Mouse (Mus musculus): ENCODE measurements at regions not wholly inside any gene's neighbourhood (a gene's known extent, or its start where the extent isn't known, plus 50 kb on each side); places are given as distances from the start of the nearest gene placed in this dataset.
"Not testable (repeated sequence)": the region's sequence is repeated elsewhere in the genome, so short reads cannot be mapped to it uniquely, and the experiment has no call there.

GRCm38 (mm10) chr1:152229709-152230108 is 139.8 kb upstream of the 1700025G04Rik start:
- Histone ChIP-seq H3K4me3 (ENCODE audit: low read length) (no peak overlapping the region), H3K9ac (ENCODE audit: low read depth, low read length) (no peak overlapping the region), H3K27ac (ENCODE audit: low read depth, low read length) (no peak overlapping the region), H3K4me1 (ENCODE audit: control insufficient read depth, insufficient read depth, low read depth, low read length) (no peaks in the 10 kb centered on the region), H3K4me2 (ENCODE audit: low read length) (no peak overlapping the region), H3K27me3 (replicated peaks; ENCODE audit: control insufficient read depth, insufficient read depth, low read length) (no peaks in the 10 kb centered on the region), H3K36me3 (ENCODE audit: control insufficient read depth, insufficient read depth, low read length) (no peaks in the 10 kb centered on the region), H3K9me3 (ENCODE audit: control insufficient read depth, low read length) (no peaks in the 10 kb centered on the region)
- 58% methylated on average over 2 of the region's 2 CpGs for WGBS
- ATAC-seq, result no peak

- H3K9ac ChIP-seq (ENCODE audit: low read depth, low read length), result no peak overlapping the region
- H3K36me3 ChIP-seq (ENCODE audit: control insufficient read depth, insufficient read depth, low read length), result no peaks in the 10 kb centered on the region
- H3K27ac ChIP-seq (ENCODE audit: low read depth, low read length), result no peak overlapping the region
- no peaks in the 10 kb centered on the region for H3K4me1 ChIP-seq (ENCODE audit: control insufficient read depth, insufficient read depth, low read depth, low read length)
- ATAC-seq, result no peak
- H3K27me3 ChIP-seq (replicated peaks; ENCODE audit: control insufficient read depth, insufficient read depth, low read length), result no peaks in the 10 kb centered on the region
- no peak overlapping the region for H3K4me3 ChIP-seq (ENCODE audit: low read length)
- no peak overlapping the region for H3K4me2 ChIP-seq (ENCODE audit: low read length)
- 94% methylated on average over 3 of the region's 3 CpGs for WGBS
- no peaks in the 10 kb centered on the region for H3K9me3 ChIP-seq (ENCODE audit: control insufficient read depth, low read length)
Measured at GRCm38 (mm10) chr1:152226049-152226448, 136.1 kb upstream of the 1700025G04Rik start.

GRCm38 (mm10) chr1:152223666-152224065 is 133.7 kb upstream of the 1700025G04Rik start:
- Histone ChIP-seq H3K4me2 (ENCODE audit: low read length) (no peak overlapping the region), H3K27me3 (replicated peaks; ENCODE audit: control insufficient read depth, insufficient read depth, low read length) (no peaks in the 10 kb centered on the region)
- no peak for ATAC-seq

DNA sequence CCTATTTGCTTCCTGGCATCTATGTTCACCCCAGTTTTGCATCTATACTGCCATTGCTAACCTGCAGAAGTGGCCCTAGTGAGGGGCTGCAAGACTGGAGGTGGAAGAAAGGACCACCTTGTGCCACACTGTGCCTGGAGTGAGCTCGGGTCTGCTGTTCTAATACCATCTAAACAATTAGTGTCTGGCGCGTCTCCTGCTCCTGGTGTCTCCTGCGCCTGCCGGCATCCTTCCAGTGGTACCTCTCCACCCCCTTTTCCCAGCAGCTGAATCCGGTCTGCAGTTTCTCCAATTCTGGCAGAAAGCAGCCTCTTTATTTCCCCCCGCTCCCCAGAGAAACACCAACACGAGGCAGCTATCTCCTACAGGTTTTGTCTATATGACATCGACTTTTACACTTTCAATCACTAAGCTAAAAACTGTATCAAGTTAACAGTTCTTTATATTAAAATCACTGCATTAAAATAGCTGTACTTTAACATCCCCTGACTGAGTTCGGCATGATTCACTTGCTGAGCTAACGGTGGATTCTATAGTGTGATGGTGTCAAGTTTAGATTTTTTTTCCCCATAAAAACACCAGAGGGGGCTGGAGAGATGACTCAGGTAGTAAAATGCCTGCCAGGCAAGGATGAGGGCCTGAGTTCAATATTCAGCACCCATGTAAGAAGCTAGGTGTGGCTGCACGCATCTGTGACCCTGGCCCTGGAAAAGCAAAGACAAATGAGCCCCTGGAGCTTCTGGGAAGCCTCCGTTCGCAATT is 131.1 kb upstream of the 1700025G04Rik start:
- H3K36me3 ChIP-seq (ENCODE audit: control insufficient read depth, insufficient read depth, low read length), result no peaks in the 10 kb centered on the region
- no peaks in the 10 kb centered on the region for H3K27me3 ChIP-seq (replicated peaks; ENCODE audit: control insufficient read depth, insufficient read depth, low read length)
- H3K4me2 ChIP-seq (ENCODE audit: low read length), result no peak overlapping the region
- 85% methylated on average over 14 of the region's 14 CpGs for WGBS
- ATAC-seq, result no peak
- H3K27ac ChIP-seq (ENCODE audit: low read depth, low read length), result no peak overlapping the region
- no peaks in the 10 kb centered on the region for H3K4me1 ChIP-seq (ENCODE audit: control insufficient read depth, insufficient read depth, low read depth, low read length)
- H3K9ac ChIP-seq (ENCODE audit: low read depth, low read length), result no peak overlapping the region
- H3K9me3 ChIP-seq (ENCODE audit: control insufficient read depth, low read length), result no peaks in the 10 kb centered on the region
- H3K4me3 ChIP-seq (ENCODE audit: low read length), result no peak overlapping the region

More at GRCm38 (mm10) chr1:152223666-152224065, 133.7 kb upstream of the 1700025G04Rik start:
- Histone ChIP-seq H3K9ac (ENCODE audit: low read depth, low read length) (no peak overlapping the region), H3K4me1 (ENCODE audit: control insufficient read depth, insufficient read depth, low read depth, low read length) (no peaks in the 10 kb centered on the region), H3K9me3 (ENCODE audit: control insufficient read depth, low read length) (no peaks in the 10 kb centered on the region), H3K36me3 (ENCODE audit: control insufficient read depth, insufficient read depth, low read length) (no peaks in the 10 kb centered on the region), H3K4me3 (ENCODE audit: low read length) (no peak overlapping the region), H3K27ac (ENCODE audit: low read depth, low read length) (no peak overlapping the region)
- 88% methylated on average over 1 of the region's 1 CpGs for WGBS

GRCm38 (mm10) chr1:152219752-152220151 is 129.8 kb upstream of the 1700025G04Rik start:
- ATAC-seq, result 0 out of 2 replicates have a peak, but pooled peaks have one; percentile 40
- WGBS, result 42% methylated on average over 5 of the region's 5 CpGs
- H3K27me3 ChIP-seq (replicated peaks; ENCODE audit: control insufficient read depth, insufficient read depth, low read length), result not testable (repeated sequence)

GRCm38 (mm10) chr1:152217404-152217803 is 127.5 kb upstream of the 1700025G04Rik start:
- 77% methylated on average over 4 of the region's 4 CpGs for WGBS
- H3K27ac ChIP-seq (ENCODE audit: low read depth, low read length), result no peak overlapping the region
- ATAC-seq, result no peak

More at GRCm38 (mm10) chr1:152219752-152220151, 129.8 kb upstream of the 1700025G04Rik start:
- H3K9ac ChIP-seq (ENCODE audit: low read depth, low read length); H3K4me3 ChIP-seq (ENCODE audit: low read length); H3K4me2 ChIP-seq (ENCODE audit: low read length); H3K4me1 ChIP-seq (ENCODE audit: control insufficient read depth, insufficient read depth, low read depth, low read length); H3K27ac ChIP-seq (ENCODE audit: low read depth, low read length); H3K9me3 ChIP-seq (ENCODE audit: control insufficient read depth, low read length); H3K36me3 ChIP-seq (ENCODE audit: control insufficient read depth, insufficient read depth, low read length): not testable (repeated sequence)

GRCm38 (mm10) chr1:152214376-152214775 is 124.5 kb upstream of the 1700025G04Rik start:
- Histone ChIP-seq H3K4me3 (ENCODE audit: low read length) (no peak overlapping the region), H3K27ac (ENCODE audit: low read depth, low read length) (no peak overlapping the region), H3K4me2 (ENCODE audit: low read length) (no peak overlapping the region), H3K4me1 (ENCODE audit: control insufficient read depth, insufficient read depth, low read depth, low read length) (no peaks in the 10 kb centered on the region), H3K27me3 (replicated peaks; ENCODE audit: control insufficient read depth, insufficient read depth, low read length) (no peaks in the 10 kb centered on the region), H3K9me3 (ENCODE audit: control insufficient read depth, low read length) (no peaks in the 10 kb centered on the region), H3K9ac (ENCODE audit: low read depth, low read length) (no peak overlapping the region), H3K36me3 (ENCODE audit: control insufficient read depth, insufficient read depth, low read length) (no peaks in the 10 kb centered on the region)
- 73% methylated on average over 2 of the region's 2 CpGs for WGBS
- ATAC-seq, result no peak

More at GRCm38 (mm10) chr1:152217404-152217803, 127.5 kb upstream of the 1700025G04Rik start:
- Histone ChIP-seq H3K9me3 (ENCODE audit: control insufficient read depth, low read length) (no peaks in the 10 kb centered on the region), H3K4me2 (ENCODE audit: low read length) (no peak overlapping the region), H3K27me3 (replicated peaks; ENCODE audit: control insufficient read depth, insufficient read depth, low read length) (no peaks in the 10 kb centered on the region), H3K9ac (ENCODE audit: low read depth, low read length) (no peak overlapping the region), H3K36me3 (ENCODE audit: control insufficient read depth, insufficient read depth, low read length) (no peaks in the 10 kb centered on the region), H3K4me1 (ENCODE audit: control insufficient read depth, insufficient read depth, low read depth, low read length) (no peaks in the 10 kb centered on the region), H3K4me3 (ENCODE audit: low read length) (no peak overlapping the region)

GRCm38 (mm10) chr1:152203187-152203586 is 113.3 kb upstream of the 1700025G04Rik start:
- H3K4me3 ChIP-seq (ENCODE audit: low read length), result no peak overlapping the region
- H3K4me2 ChIP-seq (ENCODE audit: low read length), result no peak overlapping the region
- H3K4me1 ChIP-seq (ENCODE audit: control insufficient read depth, insufficient read depth, low read depth, low read length), result no peaks in the 10 kb centered on the region
- H3K9me3 ChIP-seq (ENCODE audit: control insufficient read depth, low read length), result 0 out of 2 replicates have a peak, but pooled peaks cover 2% of the 10 kb centered on the region
- WGBS, result 47% methylated on average over 2 of the region's 2 CpGs
- no peak overlapping the region for H3K9ac ChIP-seq (ENCODE audit: low read depth, low read length)
- H3K27ac ChIP-seq (ENCODE audit: low read depth, low read length), result no peak overlapping the region
- H3K27me3 ChIP-seq (replicated peaks; ENCODE audit: control insufficient read depth, insufficient read depth, low read length), result no peaks in the 10 kb centered on the region
- peak; percentile 34; the same call in 1 of the 2 replicates for ATAC-seq
- H3K36me3 ChIP-seq (ENCODE audit: control insufficient read depth, insufficient read depth, low read length), result no peaks in the 10 kb centered on the region

- H3K27ac ChIP-seq (ENCODE audit: low read depth, low read length), result no peak overlapping the region
Measured at GRCm38 (mm10) chr1:152188700-152189099, 98.8 kb upstream of the 1700025G04Rik start.

More at GRCm38 (mm10) chr1:152188700-152189099, 98.8 kb upstream of the 1700025G04Rik start:
- Histone ChIP-seq H3K4me2 (ENCODE audit: low read length) (no peak overlapping the region), H3K9me3 (ENCODE audit: control insufficient read depth, low read length) (no peaks in the 10 kb centered on the region), H3K4me3 (ENCODE audit: low read length) (no peak overlapping the region), H3K9ac (ENCODE audit: low read depth, low read length) (no peak overlapping the region), H3K36me3 (ENCODE audit: control insufficient read depth, insufficient read depth, low read length) (no peaks in the 10 kb centered on the region), H3K27me3 (replicated peaks; ENCODE audit: control insufficient read depth, insufficient read depth, low read length) (no peaks in the 10 kb centered on the region), H3K4me1 (ENCODE audit: control insufficient read depth, insufficient read depth, low read depth, low read length) (no peaks in the 10 kb centered on the region; the same call in 1 of the 2 replicates)
- no peak for ATAC-seq
- WGBS, result 30% methylated on average over 6 of the region's 6 CpGs
